Mouse (Mus musculus) hindbrain, postnatal 0 days (tissue): ENCODE measurements around the gene Fuz. TPM values are rescaled to one million over a fixed set of nuclear protein-coding genes. Genes with fewer than 3 reads are reported as not detected.
A peak's percentile ranks its signal among the peaks of the same experiment; 100 is the strongest.

Experiments used
- ATAC-seq: fragments of 200-750 bp; cut with Nextera tagmentation; 2 replicates; pipeline ENCODE4 v1.8.0; 2017; ENCODE audit warnings: mild to moderate bottlenecking, moderate TSS enrichment, moderate library complexity
- DNase-seq: peaks from one replicate; pipeline ENCODE4 v3.0.0-alpha.2; 2015; ENCODE audit warnings: low spot score
- H3K27ac ChIP-seq: fragments of 300-500 bp; sonication (generic); 2 replicates; pipeline ENCODE4 v1.5.1; 2014; ENCODE audit warnings: mild to moderate bottlenecking
- H3K27me3 ChIP-seq: fragments of 300-500 bp; sonication (generic); 2 replicates; pipeline ENCODE4 v1.6.1; 2014; ENCODE audit warnings: low read length, mixed read lengths; ENCODE audit not compliant: insufficient read depth
- H3K36me3 ChIP-seq: fragments of 300-500 bp; sonication (generic); 2 replicates; pipeline ENCODE4 v1.6.1; 2014; ENCODE audit warnings: low read length, mixed read lengths; ENCODE audit not compliant: insufficient read depth
- H3K4me1 ChIP-seq: fragments of 300-500 bp; sonication (generic); 2 replicates; pipeline ENCODE4 v1.6.1; 2014; ENCODE audit warnings: antibody characterized with exemption, low read length, mixed read lengths; ENCODE audit not compliant: insufficient read depth
- H3K4me2 ChIP-seq: fragments of 300-500 bp; sonication (generic); 2 replicates; pipeline ENCODE4 v1.6.1; 2014; ENCODE audit warnings: low read depth, mild to moderate bottlenecking, low read length, moderate library complexity, mixed read lengths
- H3K4me3 ChIP-seq: fragments of 300-500 bp; sonication (generic); 2 replicates; pipeline ENCODE4 v1.5.1; 2014; ENCODE audit warnings: low read length
- H3K9ac ChIP-seq: fragments of 300-500 bp; sonication (generic); replicated peaks from 2 replicates; pipeline ENCODE4 v1.6.1; 2014; ENCODE audit warnings: mild to moderate bottlenecking, low read length, moderate library complexity, mixed read lengths
- H3K9me3 ChIP-seq: fragments of 300-500 bp; sonication (generic); 2 replicates; pipeline ENCODE4 v1.6.1; 2016; ENCODE audit warnings: low read length, mixed read lengths
- CTCF ChIP-seq: IDR thresholded peaks from 2 replicates; pipeline ENCODE4 v1.5.1; 2016; ENCODE audit warnings: antibody characterized with exemption, control low read depth, low read depth
- WGBS: fragments of 180-500 bp; shearing (Covaris S2); extraction: QIAGEN DNeasy Blood & Tissue Kit; methylation state at CpG from one replicate; pipeline ENCODE4 v1.1.7; 2014; 5-methylcytosine and 5-hydroxymethylcytosine counted together
- polyA plus RNA-seq: library from polyadenylated mRNA; unstranded; fragments of >200 nt; fragmentation: Nextera tagmentation; extraction: Ambion mirVana; gene quantifications from 2 replicates; pipeline ENCODE4 v1.2.1, GENCODE M21; 2015
- total RNA-seq: library from RNA; depleted of rRNA; stranded (reverse); fragments of >200 nt; gene quantifications from 2 replicates; pipeline ENCODE4 v1.2.3, GENCODE M21; 2014

Fuz gene
- total and polyA plus RNA-seq, 2 experiments from 2014 or later: 14.5 to 27.8 TPM

GRCm38 (mm10) chr7:44922530-44922929, 26.7 kb downstream of the Fuz start:
- H3K27ac ChIP-seq: no peak overlapping the region

DNA sequence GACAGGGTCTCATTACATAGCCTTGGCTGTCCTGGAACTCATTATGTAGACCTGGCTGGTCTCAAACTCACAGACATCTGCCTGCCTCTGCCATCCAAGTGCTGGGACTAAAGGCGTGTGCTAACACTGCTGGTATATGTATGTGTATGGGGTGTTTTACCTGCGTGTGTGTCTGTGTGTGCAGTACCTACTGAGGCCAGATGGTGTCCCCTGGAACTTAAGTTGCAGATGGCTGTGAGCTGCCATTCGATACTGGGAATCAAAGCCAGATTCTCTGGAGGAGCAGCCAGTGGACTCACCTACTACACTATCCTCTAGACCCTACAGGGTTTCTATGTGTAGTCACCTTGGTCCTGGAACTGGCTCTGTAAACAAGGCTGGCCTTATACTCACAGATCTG, 29.6 kb downstream of the Fuz start:
- no peak overlapping the region for H3K9ac ChIP-seq
- H3K27me3 ChIP-seq: no peaks in the 10 kb centered on the region
- ATAC-seq (no peak), DNase-seq (peak; percentile 75)
- 73% methylated on average over 3 of the region's 3 CpGs for WGBS
- H3K4me3 ChIP-seq: no peak overlapping the region
- H3K4me1 ChIP-seq: peaks cover 13% of the 10 kb centered on the region
- no peaks in the 10 kb centered on the region for H3K9me3 ChIP-seq
- H3K27ac ChIP-seq: no peak overlapping the region
- peaks cover 13% of the 10 kb centered on the region; the same call in 1 of the 2 replicates for H3K36me3 ChIP-seq
- TF ChIP-seq CTCF: peak; percentile 80
- no peak overlapping the region for H3K4me2 ChIP-seq

More at GRCm38 (mm10) chr7:44922530-44922929, 26.7 kb downstream of the Fuz start:
- Histone ChIP-seq H3K4me3 (no peak overlapping the region), H3K27me3 (no peaks in the 10 kb centered on the region), H3K9me3 (no peaks in the 10 kb centered on the region), H3K36me3 (peaks cover 13% of the 10 kb centered on the region; the same call in 1 of the 2 replicates), H3K4me2 (no peak overlapping the region), H3K9ac (no peak overlapping the region), H3K4me1 (peaks cover 2% of the 10 kb centered on the region; the same call in 1 of the 2 replicates)
- DNase-seq (no peak), ATAC-seq (no peak)
- TF ChIP-seq CTCF: no peak

- no peak for ATAC-seq
- H3K27me3 ChIP-seq: no peaks in the 10 kb centered on the region
- H3K4me3 ChIP-seq: peak overlapping the region; percentile 92
- no peaks in the 10 kb centered on the region for H3K9me3 ChIP-seq
- peak overlapping the region; percentile 96 for H3K9ac ChIP-seq
- H3K4me2 ChIP-seq: peak overlapping the region; percentile 82
- no peak for DNase-seq
- peaks cover 13% of the 10 kb centered on the region for H3K4me1 ChIP-seq
- H3K36me3 ChIP-seq: no peaks in the 10 kb centered on the region
- no peak for TF ChIP-seq CTCF
- peak overlapping the region; percentile 90; the same call in 1 of the 2 replicates for H3K27ac ChIP-seq
- whole genome bisulfite sequencing: 9% methylated on average over 1 of the region's 1 CpGs
Observed at GRCm38 (mm10) chr7:44928570-44928969, 32.7 kb downstream of the Fuz start.

GRCm38 (mm10) chr7:44929204-44930151, 33.6 kb downstream of the Fuz start, which contains the start of gene Ap2a1:
Ap2a1 (minus strand) TSS chr7:44929496.
- WGBS: under 1% methylated on average over 83 of the region's 84 CpGs

GRCm38 (mm10) chr7:44938680-44939079, 42.8 kb downstream of the Fuz start:
- H3K36me3 ChIP-seq: no peaks in the 10 kb centered on the region
- H3K4me3 ChIP-seq: no peak overlapping the region
- H3K4me1 ChIP-seq: no peaks in the 10 kb centered on the region
- 92% methylated on average over 4 of the region's 4 CpGs for WGBS
- H3K9me3 ChIP-seq: peaks cover 4% of the 10 kb centered on the region; the same call in 1 of the 2 replicates
- H3K27ac ChIP-seq: no peak overlapping the region
- no peak for DNase-seq
- H3K9ac ChIP-seq: no peak overlapping the region
- H3K27me3 ChIP-seq: no peaks in the 10 kb centered on the region
- no peak for ATAC-seq
- no peak for TF ChIP-seq CTCF
- H3K4me2 ChIP-seq: no peak overlapping the region

More at GRCm38 (mm10) chr7:44929204-44930151, 33.6 kb downstream of the Fuz start, which contains the start of gene Ap2a1:
- Histone ChIP-seq H3K27me3 (no peaks in the 10 kb centered on the region), H3K9ac (peak within 1 kb of the TSS; percentile 96), H3K36me3 (no peaks in the 10 kb centered on the region), H3K4me1 (peaks cover 13% of the 10 kb centered on the region), H3K4me3 (peak within 1 kb of the TSS; percentile 92), H3K4me2 (peak within 1 kb of the TSS; percentile 82), H3K9me3 (no peaks in the 10 kb centered on the region), H3K27ac (peak within 1 kb of the TSS; percentile 92)
- peak; percentile 99 for ATAC-seq
- peak; percentile 22 for TF ChIP-seq CTCF
- peak; percentile 100 for DNase-seq

DNA sequence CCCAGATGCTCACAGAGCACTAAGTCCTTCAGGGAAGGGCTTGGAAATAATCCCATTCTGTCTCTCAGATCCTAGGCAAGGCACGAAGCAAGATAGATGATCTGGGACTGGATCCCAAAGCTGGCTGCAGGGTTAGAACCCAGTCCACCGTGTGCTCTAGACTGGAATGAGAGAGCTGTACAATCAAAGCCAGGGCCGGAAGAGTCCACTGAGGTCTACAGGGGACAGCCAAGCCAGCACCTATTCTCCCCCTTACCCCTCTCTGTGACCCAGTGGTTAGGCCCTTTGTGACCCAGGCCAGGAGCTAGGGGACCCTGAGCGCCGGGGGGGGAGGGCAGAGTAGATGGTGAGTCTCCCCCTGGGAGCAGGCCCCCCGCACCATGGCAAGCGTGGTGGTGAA, 47.0 kb downstream of the Fuz start, which contains the start of gene Tsks:
Tsks (plus strand) TSS at position 301 of the 400 bp plus-strand sequence.
- Histone ChIP-seq H3K27me3 (no peaks in the 10 kb centered on the region), H3K27ac (no peak within 1 kb of the TSS), H3K4me1 (no peaks in the 10 kb centered on the region), H3K9me3 (no peaks in the 10 kb centered on the region), H3K4me2 (no peak within 1 kb of the TSS), H3K36me3 (no peaks in the 10 kb centered on the region), H3K4me3 (no peak within 1 kb of the TSS), H3K9ac (no peak within 1 kb of the TSS)
- 78% methylated on average over 7 of the region's 7 CpGs for WGBS
- TF ChIP-seq CTCF: no peak
- ATAC-seq (no peak), DNase-seq (no peak)
